Mouse (Mus musculus): Measurements from ENCODE around the gene Rcc1l. TPM values are rescaled to one million over a fixed set of nuclear protein-coding genes. Genes with fewer than 3 reads are reported as not detected.

Gene Rcc1l
- polyA plus RNA-seq, 1 experiment from 2014 or later = 23.1 TPM

DNA sequence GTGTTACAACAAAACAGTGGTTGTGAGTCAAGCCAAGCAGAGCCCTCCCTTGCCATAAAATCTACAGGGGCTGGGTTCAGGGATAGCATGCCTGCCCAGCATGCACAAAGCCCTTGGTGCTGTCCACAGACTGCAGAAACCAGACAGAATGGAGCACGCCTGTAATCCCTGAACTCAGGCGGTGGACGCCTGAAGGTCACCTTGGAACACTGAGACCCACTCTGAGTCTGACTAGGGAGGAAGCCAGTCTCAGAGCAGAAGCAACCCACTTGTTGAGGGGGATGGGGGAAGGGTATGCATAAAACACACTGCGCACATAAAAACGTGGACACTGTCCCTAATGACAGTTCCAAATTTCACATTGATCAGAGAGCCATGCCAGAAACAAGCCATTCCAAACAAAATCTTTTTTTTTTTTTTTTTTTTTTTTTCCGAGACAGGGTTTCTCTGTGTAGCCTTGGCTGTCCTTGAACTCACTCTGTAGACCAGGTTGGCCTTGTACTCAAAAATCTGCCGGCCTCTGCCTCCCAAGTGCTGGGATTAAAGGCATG is 20.6 kb downstream of the Rcc1l start:
- no peak for ATAC-seq (replicated peaks; ENCODE audit: extremely low read depth, insufficient read depth, low FRiP score)
- peaks cover 43% of the 10 kb centered on the region for H3K36me3 ChIP-seq (ENCODE audit: control insufficient read depth, insufficient read depth)
- no peaks in the 10 kb centered on the region for H3K27me3 ChIP-seq (ENCODE audit: control insufficient read depth, insufficient read depth, low read length)
- no peak overlapping the region for H3K4me3 ChIP-seq (ENCODE audit: low read length)
- H3K9me3 ChIP-seq (replicated peaks; ENCODE audit: control insufficient read depth, low read length) = no peaks in the 10 kb centered on the region
- H3K9ac ChIP-seq (ENCODE audit: low read length) = no peak overlapping the region
- H3K27ac ChIP-seq (ENCODE audit: low read length) = no peak overlapping the region
- WGBS = 72% methylated on average over 7 of the region's 7 CpGs
- no peaks in the 10 kb centered on the region for H3K4me1 ChIP-seq (ENCODE audit: control insufficient read depth, insufficient read depth, low read length)
- no peak overlapping the region for H3K4me2 ChIP-seq (ENCODE audit: low read depth, low read length)

DNA sequence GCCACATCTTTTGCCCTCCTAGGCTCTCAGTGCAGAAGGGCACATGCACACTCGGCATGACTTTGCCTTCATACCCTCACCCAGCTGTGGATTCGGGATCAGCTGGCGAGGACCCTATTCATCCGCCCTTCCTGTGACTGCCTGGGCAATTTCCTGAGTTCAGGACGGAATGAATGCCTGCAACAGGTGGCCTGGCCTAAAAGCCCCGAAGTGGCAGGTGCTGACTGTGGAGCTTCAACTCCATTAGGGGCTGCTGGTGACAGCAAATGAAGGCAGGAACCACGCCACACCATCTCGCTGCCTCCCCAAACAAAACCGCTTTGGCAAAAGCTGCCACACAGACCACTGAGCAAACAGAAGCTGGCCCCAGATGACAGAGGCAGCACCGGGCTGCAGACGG is 24.7 kb downstream of the Rcc1l start:
- no peaks in the 10 kb centered on the region for H3K27me3 ChIP-seq (ENCODE audit: control insufficient read depth, insufficient read depth, low read length)
- no peak overlapping the region for H3K9ac ChIP-seq (ENCODE audit: low read length)
- no peak overlapping the region for H3K4me3 ChIP-seq (ENCODE audit: low read length)
- H3K9me3 ChIP-seq (replicated peaks; ENCODE audit: control insufficient read depth, low read length) = no peaks in the 10 kb centered on the region; the same call in 1 of the 2 replicates
- no peak overlapping the region for H3K27ac ChIP-seq (ENCODE audit: low read length)
- peaks cover 5% of the 10 kb centered on the region for H3K4me1 ChIP-seq (ENCODE audit: control insufficient read depth, insufficient read depth, low read length)
- 86% methylated on average over 11 of the region's 11 CpGs for WGBS
- H3K4me2 ChIP-seq (ENCODE audit: low read depth, low read length) = no peak overlapping the region
- no peak for ATAC-seq (replicated peaks; ENCODE audit: extremely low read depth, insufficient read depth, low FRiP score)
- H3K36me3 ChIP-seq (ENCODE audit: control insufficient read depth, insufficient read depth) = peaks cover 48% of the 10 kb centered on the region

DNA sequence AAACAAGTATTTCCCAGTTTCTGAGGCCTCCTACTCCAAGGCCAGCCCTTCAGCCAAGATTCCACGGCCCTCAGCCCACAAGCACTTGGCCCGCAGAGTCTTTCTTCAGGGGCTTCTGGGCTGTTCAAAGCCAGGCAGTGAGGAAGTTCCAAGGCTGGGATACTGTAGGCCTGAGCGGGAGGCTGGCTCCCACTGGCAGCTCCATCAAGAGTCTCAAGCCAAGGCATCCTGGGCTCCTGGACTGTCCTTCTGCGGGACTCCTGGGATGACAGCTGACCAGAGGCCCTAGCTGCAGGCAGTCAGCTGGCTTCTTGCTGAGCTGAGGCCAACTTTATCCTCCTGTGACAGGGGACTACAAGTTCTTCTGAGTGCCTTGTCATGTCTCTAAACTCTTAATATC is 28.4 kb downstream of the Rcc1l start:
- Histone ChIP-seq H3K36me3 (ENCODE audit: control insufficient read depth, insufficient read depth) (peaks cover 31% of the 10 kb centered on the region), H3K27me3 (ENCODE audit: control insufficient read depth, insufficient read depth, low read length) (no peaks in the 10 kb centered on the region), H3K27ac (ENCODE audit: low read length) (no peak overlapping the region), H3K9ac (ENCODE audit: low read length) (no peak overlapping the region), H3K4me1 (ENCODE audit: control insufficient read depth, insufficient read depth, low read length) (peaks cover 5% of the 10 kb centered on the region), H3K4me2 (ENCODE audit: low read depth, low read length) (no peak overlapping the region), H3K9me3 (replicated peaks; ENCODE audit: control insufficient read depth, low read length) (peaks cover 4% of the 10 kb centered on the region; the same call in 1 of the 2 replicates), H3K4me3 (ENCODE audit: low read length) (no peak overlapping the region)
- ATAC-seq (replicated peaks; ENCODE audit: extremely low read depth, insufficient read depth, low FRiP score) = no peak
- 78% methylated on average over 4 of the region's 4 CpGs for WGBS

DNA sequence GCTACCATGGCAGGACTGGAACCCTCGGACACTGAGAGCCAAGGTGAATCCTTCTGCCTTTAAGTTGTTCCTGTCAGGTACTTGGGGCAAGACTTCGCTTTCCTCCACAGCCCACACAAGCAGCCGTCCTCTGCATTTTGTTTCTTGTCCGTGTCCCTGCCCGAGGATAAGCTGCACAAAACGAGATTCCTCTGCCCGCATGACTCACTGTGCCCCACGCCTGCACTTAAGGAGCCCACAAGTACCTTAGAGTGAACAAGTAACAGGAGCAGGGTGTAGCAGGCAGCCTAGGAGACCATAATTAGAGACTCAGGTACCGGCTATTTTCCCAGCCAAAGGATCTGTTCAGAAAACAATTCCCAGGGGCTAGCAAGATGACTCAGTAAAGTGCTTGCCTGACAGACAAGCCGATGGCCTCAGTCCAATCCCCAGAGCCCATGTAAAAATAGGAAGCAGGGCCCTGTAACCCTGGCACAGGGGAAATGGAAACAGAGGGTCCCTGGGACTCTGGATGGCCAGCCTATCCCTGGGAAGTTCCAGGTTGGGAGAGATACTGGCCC is 29.3 kb downstream of the Rcc1l start:
- H3K4me2 ChIP-seq (ENCODE audit: low read depth, low read length) = no peak overlapping the region
- H3K27me3 ChIP-seq (ENCODE audit: control insufficient read depth, insufficient read depth, low read length) = no peaks in the 10 kb centered on the region
- H3K9ac ChIP-seq (ENCODE audit: low read length) = no peak overlapping the region
- peaks cover 4% of the 10 kb centered on the region for H3K9me3 ChIP-seq (replicated peaks; ENCODE audit: control insufficient read depth, low read length)
- no peak for ATAC-seq (replicated peaks; ENCODE audit: extremely low read depth, insufficient read depth, low FRiP score)
- no peak overlapping the region for H3K4me3 ChIP-seq (ENCODE audit: low read length)
- peaks cover 5% of the 10 kb centered on the region for H3K4me1 ChIP-seq (ENCODE audit: control insufficient read depth, insufficient read depth, low read length)
- peaks cover 29% of the 10 kb centered on the region for H3K36me3 ChIP-seq (ENCODE audit: control insufficient read depth, insufficient read depth)
- no peak overlapping the region for H3K27ac ChIP-seq (ENCODE audit: low read length)
- WGBS = 51% methylated on average over 10 of the region's 10 CpGs

DNA sequence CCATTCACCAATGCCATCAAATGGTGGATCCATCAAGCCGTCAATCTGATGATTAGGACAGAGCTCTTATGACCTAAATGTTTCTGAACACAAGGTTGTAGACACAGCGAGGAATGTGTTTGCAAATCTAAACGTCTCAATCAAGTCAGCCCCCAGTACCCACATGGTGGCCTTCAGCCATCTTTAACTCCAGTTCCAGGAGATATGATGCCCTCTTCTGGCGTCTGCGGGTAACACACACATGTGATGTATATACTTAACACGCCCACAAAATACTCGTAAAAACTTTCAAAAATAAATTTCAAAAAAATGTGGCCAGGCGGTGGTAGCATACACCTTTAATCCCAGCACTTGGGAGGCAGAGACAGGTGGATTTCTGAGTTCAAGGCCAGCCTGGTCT is 31.6 kb downstream of the Rcc1l start:
- Histone ChIP-seq H3K4me3 (ENCODE audit: low read length) (no peak overlapping the region), H3K9ac (ENCODE audit: low read length) (no peak overlapping the region), H3K9me3 (replicated peaks; ENCODE audit: control insufficient read depth, low read length) (peaks cover 4% of the 10 kb centered on the region; the same call in 1 of the 2 replicates), H3K27ac (ENCODE audit: low read length) (no peak overlapping the region), H3K4me1 (ENCODE audit: control insufficient read depth, insufficient read depth, low read length) (peaks cover 5% of the 10 kb centered on the region), H3K27me3 (ENCODE audit: control insufficient read depth, insufficient read depth, low read length) (no peaks in the 10 kb centered on the region), H3K4me2 (ENCODE audit: low read depth, low read length) (no peak overlapping the region), H3K36me3 (ENCODE audit: control insufficient read depth, insufficient read depth) (peaks cover 15% of the 10 kb centered on the region; the same call in 1 of the 2 replicates)
- no peak for ATAC-seq (replicated peaks; ENCODE audit: extremely low read depth, insufficient read depth, low FRiP score)
- 96% methylated on average over 8 of the region's 8 CpGs for WGBS

DNA sequence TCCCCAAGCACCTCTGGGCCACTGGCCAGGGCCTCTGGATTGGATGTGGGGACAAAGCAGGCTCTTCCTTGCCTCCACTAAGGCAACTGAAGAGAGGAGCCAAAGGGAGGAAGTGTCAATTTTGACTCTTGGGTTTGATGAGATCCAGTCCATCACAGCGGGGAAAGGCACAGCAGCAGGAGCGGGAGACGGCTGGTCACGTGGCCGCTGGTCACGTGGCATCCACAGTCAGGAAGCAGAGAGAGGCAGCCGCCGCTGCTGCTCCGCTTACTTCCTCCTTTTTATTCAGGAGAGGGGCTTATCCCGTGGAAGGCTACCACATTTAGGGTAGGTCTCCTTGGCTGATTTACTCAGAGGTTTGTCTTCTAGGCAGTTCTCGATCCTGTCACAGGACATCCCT is 34.2 kb downstream of the Rcc1l start:
- Histone ChIP-seq H3K36me3 (ENCODE audit: control insufficient read depth, insufficient read depth) (0 out of 2 replicates have a peak, but pooled peaks cover 7% of the 10 kb centered on the region), H3K4me3 (ENCODE audit: low read length) (no peak overlapping the region), H3K4me2 (ENCODE audit: low read depth, low read length) (no peak overlapping the region), H3K27ac (ENCODE audit: low read length) (no peak overlapping the region), H3K9ac (ENCODE audit: low read length) (no peak overlapping the region), H3K27me3 (ENCODE audit: control insufficient read depth, insufficient read depth, low read length) (no peaks in the 10 kb centered on the region), H3K4me1 (ENCODE audit: control insufficient read depth, insufficient read depth, low read length) (peaks cover 5% of the 10 kb centered on the region), H3K9me3 (replicated peaks; ENCODE audit: control insufficient read depth, low read length) (peaks cover 4% of the 10 kb centered on the region; the same call in 1 of the 2 replicates)
- no peak for ATAC-seq (replicated peaks; ENCODE audit: extremely low read depth, insufficient read depth, low FRiP score)
- 63% methylated on average over 11 of the region's 11 CpGs for WGBS

DNA sequence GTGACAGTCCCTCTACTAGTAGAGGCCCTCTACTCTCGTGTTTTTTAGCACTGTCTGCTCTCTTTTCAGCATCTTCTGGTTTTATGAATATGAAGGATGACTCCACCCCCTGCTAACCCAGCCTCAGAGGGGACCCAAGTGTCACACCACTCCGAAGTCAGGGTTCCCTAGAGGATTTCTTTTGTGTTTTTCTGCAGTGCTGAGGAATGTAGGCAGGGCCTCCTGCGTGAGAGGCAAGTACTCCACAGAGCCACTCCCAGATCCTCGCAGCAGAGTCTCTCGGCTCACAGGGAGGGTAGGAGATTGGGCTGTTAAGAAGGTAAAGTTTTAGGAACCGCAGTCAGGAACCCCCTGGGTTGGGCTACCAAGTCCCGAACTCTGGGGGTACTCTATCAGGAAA is 35.3 kb downstream of the Rcc1l start:
- Histone ChIP-seq H3K4me1 (ENCODE audit: control insufficient read depth, insufficient read depth, low read length) (no peaks in the 10 kb centered on the region), H3K36me3 (ENCODE audit: control insufficient read depth, insufficient read depth) (0 out of 2 replicates have a peak, but pooled peaks cover 7% of the 10 kb centered on the region), H3K9ac (ENCODE audit: low read length) (no peak overlapping the region), H3K27me3 (ENCODE audit: control insufficient read depth, insufficient read depth, low read length) (no peaks in the 10 kb centered on the region), H3K4me2 (ENCODE audit: low read depth, low read length) (no peak overlapping the region), H3K4me3 (ENCODE audit: low read length) (no peak overlapping the region), H3K9me3 (replicated peaks; ENCODE audit: control insufficient read depth, low read length) (peaks cover 4% of the 10 kb centered on the region; the same call in 1 of the 2 replicates), H3K27ac (ENCODE audit: low read length) (no peak overlapping the region)
- WGBS = 64% methylated on average over 7 of the region's 7 CpGs
- ATAC-seq (replicated peaks; ENCODE audit: extremely low read depth, insufficient read depth, low FRiP score) = no peak

DNA sequence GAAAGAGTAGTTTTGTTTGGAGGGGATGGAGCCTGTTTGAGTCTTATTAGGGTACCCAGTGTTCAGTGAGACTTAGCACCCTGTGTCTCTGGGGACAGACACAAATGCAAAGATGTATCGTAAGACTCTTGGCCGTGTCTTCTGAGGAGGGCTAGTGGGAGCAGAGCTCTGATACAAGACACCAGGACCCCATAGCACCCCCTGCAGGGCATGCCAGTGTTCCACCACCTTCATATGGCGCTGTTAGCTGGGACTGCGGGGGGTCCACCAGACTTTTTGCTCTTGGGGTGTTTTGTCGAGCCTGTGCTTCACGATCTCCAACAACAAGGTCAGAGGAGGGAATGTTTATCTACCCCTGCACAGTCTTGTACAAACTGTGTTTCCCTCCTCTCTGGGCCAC is 37.1 kb downstream of the Rcc1l start:
- no peak overlapping the region for H3K9ac ChIP-seq (ENCODE audit: low read length)
- no peak for ATAC-seq (replicated peaks; ENCODE audit: extremely low read depth, insufficient read depth, low FRiP score)
- no peak overlapping the region for H3K4me3 ChIP-seq (ENCODE audit: low read length)
- no peak overlapping the region for H3K4me2 ChIP-seq (ENCODE audit: low read depth, low read length)
- H3K9me3 ChIP-seq (replicated peaks; ENCODE audit: control insufficient read depth, low read length) = no peaks in the 10 kb centered on the region; the same call in 1 of the 2 replicates
- no peaks in the 10 kb centered on the region for H3K27me3 ChIP-seq (ENCODE audit: control insufficient read depth, insufficient read depth, low read length)
- 78% methylated on average over 6 of the region's 6 CpGs for WGBS
- no peaks in the 10 kb centered on the region for H3K36me3 ChIP-seq (ENCODE audit: control insufficient read depth, insufficient read depth)
- no peak overlapping the region for H3K27ac ChIP-seq (ENCODE audit: low read length)
- no peaks in the 10 kb centered on the region for H3K4me1 ChIP-seq (ENCODE audit: control insufficient read depth, insufficient read depth, low read length)

DNA sequence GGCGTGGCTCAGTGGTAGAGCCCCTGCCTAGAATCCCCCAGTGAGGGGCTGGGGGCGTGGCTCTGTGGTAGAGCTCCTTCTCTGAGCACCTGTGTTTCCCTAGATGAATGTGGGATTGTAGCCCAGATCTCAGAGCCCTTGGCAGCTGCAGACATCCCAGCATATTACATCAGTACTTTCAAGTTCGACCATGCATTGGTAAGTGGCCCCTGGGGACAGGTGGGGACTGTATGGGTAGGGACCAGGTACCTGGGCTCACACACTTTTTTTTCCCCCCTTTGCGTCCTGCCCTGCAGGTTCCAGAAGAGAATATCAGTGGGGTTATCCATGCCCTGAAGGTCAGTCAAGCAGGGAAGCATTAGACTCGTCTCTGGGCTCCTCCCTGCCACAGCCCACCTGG is 38.6 kb downstream of the Rcc1l start:
- Histone ChIP-seq H3K9me3 (replicated peaks; ENCODE audit: control insufficient read depth, low read length) (peaks cover 4% of the 10 kb centered on the region), H3K4me3 (ENCODE audit: low read length) (no peak overlapping the region), H3K36me3 (ENCODE audit: control insufficient read depth, insufficient read depth) (peaks cover 5% of the 10 kb centered on the region; the same call in 1 of the 2 replicates), H3K4me2 (ENCODE audit: low read depth, low read length) (no peak overlapping the region), H3K27me3 (ENCODE audit: control insufficient read depth, insufficient read depth, low read length) (no peaks in the 10 kb centered on the region), H3K4me1 (ENCODE audit: control insufficient read depth, insufficient read depth, low read length) (no peaks in the 10 kb centered on the region), H3K9ac (ENCODE audit: low read length) (no peak overlapping the region), H3K27ac (ENCODE audit: low read length) (no peak overlapping the region)
- 87% methylated on average over 5 of the region's 5 CpGs for WGBS
- no peak for ATAC-seq (replicated peaks; ENCODE audit: extremely low read depth, insufficient read depth, low FRiP score)
